Mouse (Mus musculus): Measurements from ENCODE around the gene Apol7a.
"Not testable (repeated sequence)": the region's sequence is repeated elsewhere in the genome, so short reads cannot be mapped to it uniquely, and the experiment has no call there.

GRCm38 (mm10) chr15:77415653-77416052 lies 16.7 kb upstream of the Apol7a start:
- not testable (repeated sequence) for TF ChIP-seq GATA1, TAL1 (IDR thresholded peaks at IDR 0.05; ENCODE audit: low read length)

All from erythroblast, embryonic 14.5 days (primary cell).